Mouse (Mus musculus) sigmoid colon, adult 10 weeks (tissue): ENCODE measurements around the gene Foxn4. TPM values are rescaled to one million over a fixed set of nuclear protein-coding genes. Genes with fewer than 3 reads are reported as not detected.

Experiments
- polyA plus RNA-seq: library from polyadenylated mRNA; stranded (reverse); fragments of 350-450 nt; fragmentation: Illumina TruSeq; extraction: RNeasy Lipid Tissue Mini Kit (QIAGEN cat#74804); gene quantifications from one replicate; pipeline ENCODE4 v1.2.3, GENCODE M21; 2014; ENCODE audit warnings: low read depth, low replicate concordance

Gene Foxn4
- polyA plus RNA-seq: not detected

DNA sequence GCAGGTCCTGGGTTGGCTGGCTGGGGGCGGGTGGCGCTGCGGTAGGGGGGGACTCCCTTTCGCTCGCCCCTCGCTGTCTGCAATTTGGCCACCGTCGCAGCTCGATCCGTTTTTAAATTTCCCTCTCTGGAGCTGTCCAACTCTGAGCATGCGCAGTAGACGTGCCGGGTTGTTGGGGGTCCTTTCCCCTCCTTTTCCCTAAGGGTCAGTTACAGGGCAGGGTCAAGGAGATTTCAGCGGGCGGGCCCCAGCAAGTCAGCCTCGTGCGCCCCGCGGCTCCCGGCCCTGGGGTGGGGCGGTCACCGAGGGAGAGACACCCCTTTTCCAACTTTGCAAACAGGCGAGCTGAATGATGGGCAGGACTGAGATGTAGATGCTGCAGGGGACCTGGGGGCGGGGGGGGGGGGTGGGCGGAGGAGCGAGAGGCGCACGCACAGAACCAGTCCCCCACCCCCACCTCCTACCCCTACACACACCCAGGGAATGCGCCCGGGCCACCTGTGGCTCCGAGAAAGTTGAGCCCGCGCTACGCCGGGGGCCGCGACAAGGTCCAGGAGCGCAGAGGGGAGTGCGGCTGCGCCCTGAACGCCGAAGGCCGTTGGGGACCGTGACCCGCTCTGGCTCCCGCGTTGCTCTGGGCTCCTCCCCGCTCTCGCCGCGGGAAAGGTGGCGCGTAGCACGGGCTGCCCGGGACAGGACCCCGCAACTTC lies at the start of gene Foxn4:
Gene Foxn4, minus strand, starts transcription at position 115 of the 710 bp plus-strand sequence.

DNA sequence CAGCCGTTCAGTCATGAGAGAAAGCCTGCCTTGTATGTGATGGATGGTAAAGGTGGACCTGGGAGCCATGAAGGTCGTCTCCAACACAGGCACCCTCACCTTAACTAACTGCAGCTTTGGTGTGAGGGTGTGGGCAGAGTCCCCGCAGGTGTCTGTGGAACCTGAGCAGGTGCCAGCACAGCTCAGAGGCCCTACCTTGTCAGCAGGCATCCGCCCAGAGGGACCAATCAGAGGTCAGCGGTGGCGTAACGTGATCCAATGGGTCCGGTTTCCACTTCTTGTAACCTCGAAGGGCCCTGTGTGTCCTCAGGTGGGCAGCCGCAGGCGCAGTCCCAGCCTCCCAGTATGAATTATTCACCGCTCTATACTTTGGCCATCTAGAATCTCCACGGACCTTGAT lies 15.3 kb upstream of the Foxn4 start, which contains the start of gene Myo1h:
Gene Myo1h, plus strand, starts transcription at position 293 of the 400 bp plus-strand sequence.

Other genes with a start within 250 kb of the Foxn4 start
- gene Usp30, start 208.3 kb downstream of the Foxn4 start, polyA plus RNA-seq: 1.9 TPM
- not detected for gene Svop, start 182.2 kb downstream of the Foxn4 start, polyA plus RNA-seq
- gene Alkbh2, start 145.6 kb downstream of the Foxn4 start, polyA plus RNA-seq: not detected
- gene Ung, start 143.4 kb downstream of the Foxn4 start, polyA plus RNA-seq: 2.1 TPM
- 0.41 TPM for gene Acacb, start 127.3 kb downstream of the Foxn4 start, polyA plus RNA-seq
- 0.41 TPM for gene Myo1h, start 15.4 kb upstream of the Foxn4 start, polyA plus RNA-seq
- gene Kctd10, start 106.7 kb upstream of the Foxn4 start, polyA plus RNA-seq: 59.7 TPM
- gene Ube3b, start 106.8 kb upstream of the Foxn4 start, polyA plus RNA-seq: 4.6 TPM
- gene Mmab, start 170.3 kb upstream of the Foxn4 start, polyA plus RNA-seq: 7.3 TPM
- gene Mvk, start 170.5 kb upstream of the Foxn4 start, polyA plus RNA-seq: 0.41 TPM